Mouse (Mus musculus): ENCODE measurements around the gene Mapk12.

The Mapk12 gene

DNA sequence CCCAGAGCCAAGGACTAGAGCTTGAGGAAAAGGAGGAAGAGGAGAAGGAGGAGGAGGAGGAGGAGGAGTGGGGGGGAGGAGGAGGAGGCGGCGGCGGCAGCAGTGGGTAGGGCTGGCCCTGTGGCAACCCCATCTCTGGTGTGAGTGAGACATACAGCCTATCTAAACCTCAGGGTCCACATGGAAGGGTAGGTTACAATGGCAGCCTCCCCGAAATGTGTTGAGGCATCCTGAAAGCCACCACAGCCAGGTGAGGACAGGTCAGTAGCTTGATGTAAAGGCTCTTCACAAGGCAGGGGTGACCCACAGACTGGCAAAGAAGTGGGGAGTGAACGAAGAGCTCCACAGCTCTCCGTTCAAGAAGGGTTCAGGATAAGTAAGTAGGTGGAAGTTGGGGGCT lies 2.0 kb downstream of the Mapk12 start:
- DNase-seq (ENCODE audit: low spot score in 2 of 2): no peak

DNA sequence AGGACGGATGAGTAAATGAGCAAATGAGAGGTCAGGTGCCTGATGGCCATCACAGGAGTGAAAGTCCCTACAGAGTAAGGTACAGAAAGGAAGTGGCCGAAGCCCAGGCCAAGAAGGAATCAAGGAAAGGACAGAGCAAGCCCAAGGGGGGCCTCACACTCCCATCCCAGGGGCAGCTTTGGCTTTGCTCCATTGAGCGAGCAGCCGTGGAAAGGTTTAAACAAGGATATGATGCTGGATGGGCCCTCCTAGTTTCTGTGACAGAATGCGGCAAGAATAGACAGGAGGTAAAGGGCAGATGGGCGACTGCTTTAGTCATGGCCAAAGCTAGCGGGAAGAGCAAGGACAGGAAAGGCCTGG lies 2.5 kb downstream of the Mapk12 start:
- no peak for DNase-seq (ENCODE audit: low spot score in 2 of 2)

DNA sequence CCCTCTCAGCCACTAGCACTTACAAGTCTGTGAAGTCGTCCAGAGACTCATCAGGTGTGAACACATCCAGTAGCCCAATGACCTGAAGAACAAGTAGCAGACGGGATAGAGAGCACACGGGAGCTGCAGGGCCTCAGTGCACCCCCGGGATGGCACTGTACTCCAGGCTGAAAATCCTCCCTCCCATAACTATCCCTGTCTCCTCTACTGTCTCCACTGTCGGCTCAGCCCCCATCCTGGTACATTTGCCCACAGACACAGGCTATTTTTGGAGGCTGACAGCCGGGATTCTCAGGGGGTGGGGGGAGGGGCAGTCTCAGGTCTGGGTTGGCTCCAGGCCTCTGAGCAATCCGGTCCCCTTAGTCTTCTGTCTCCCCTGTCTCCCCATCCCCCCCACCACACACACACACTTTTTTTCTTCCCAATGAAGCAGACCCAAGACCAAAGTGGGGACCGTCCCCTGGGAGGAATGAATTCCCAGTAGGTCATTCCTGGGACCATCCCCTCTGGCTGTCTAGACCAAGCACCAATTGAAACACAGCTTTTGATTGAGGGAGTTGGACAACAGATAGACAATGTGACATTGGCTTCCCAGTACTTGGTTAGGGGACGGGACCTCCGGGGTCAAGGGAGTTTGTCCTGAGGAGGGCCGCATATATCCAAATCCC lies 3.0 kb downstream of the Mapk12 start:
- DNase-seq (ENCODE audit: low spot score in 2 of 2): no peak

GRCm38 (mm10) chr15:89136461-89137155 lies 3.9 kb downstream of the Mapk12 start:
- no peak for DNase-seq (ENCODE audit: low spot score in 2 of 2)

DNA sequence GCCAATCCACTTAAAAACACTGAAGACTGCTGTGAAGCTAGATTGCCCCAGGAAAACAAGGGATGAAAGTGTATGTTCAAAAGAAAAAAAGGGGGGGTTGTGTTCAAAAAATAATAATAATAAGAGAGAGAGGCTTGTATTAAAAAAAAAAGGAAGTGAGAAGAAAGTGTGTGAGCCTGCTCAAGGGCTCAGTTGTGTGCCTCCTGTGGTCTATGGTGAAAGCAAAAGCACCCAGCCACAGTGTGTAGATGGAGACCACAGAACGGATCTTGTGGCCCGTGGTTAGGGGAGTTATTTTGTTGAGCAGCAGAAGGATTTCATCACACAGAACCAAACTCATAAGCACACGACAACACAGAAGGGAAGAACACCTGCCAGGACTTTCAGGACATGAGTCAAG lies 9.2 kb downstream of the Mapk12 start:
- no peak for DNase-seq (ENCODE audit: low spot score in 2 of 2)

GRCm38 (mm10) chr15:89130245-89130644 lies 10.3 kb downstream of the Mapk12 start:
- no peak for DNase-seq (ENCODE audit: low spot score in 2 of 2)

DNA sequence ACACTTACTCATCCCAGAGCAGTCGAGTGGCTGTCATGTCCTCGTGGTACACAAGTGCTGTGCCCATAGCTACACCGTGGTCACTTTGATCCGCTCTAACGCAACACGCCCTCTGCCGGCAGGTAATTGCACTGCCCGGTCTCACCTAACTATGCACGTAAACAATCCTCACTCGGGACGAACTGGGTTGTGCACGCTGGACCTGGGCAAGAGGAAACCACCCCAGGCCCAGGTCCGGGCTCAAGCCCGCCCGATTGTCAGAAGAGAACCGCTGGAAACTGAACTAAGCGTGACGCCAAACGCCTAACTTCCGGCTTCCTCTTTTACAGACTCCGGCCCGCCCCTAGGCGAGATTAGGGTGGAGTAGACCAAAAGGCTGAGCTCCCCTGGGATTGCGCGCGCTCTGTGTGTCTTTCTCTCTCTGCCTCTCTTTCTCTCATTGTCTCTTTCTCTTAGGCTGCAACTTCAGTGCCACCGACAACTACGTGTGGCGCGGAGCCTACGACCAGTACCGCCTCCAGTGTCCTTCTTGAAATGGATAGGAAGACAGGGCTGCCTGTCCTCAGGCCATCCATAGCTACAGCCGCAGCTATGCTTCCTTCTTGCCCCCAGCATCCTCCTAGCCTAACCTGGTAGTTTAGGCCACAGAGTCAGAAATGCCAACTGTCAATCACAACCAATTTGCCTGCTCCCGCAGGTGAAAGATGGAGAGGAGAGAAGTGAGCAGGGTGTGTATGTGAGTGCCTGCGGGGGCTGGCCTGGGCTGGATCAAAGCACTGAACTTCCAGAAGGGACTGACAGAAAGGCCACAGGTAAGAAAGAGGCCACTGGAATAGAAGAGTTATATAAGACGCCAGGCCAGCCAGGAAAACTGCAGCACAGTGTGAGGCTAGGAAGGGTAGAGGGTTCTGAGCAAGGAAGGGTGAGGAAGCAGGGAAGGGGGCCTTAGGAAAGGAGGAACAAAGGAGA lies 11.8 kb downstream of the Mapk12 start, which contains the start of gene Hdac10:
TSS of gene Hdac10 (minus strand) at position 319 of the 969 bp plus-strand sequence.
- peak; percentile 78 to 88 for DNase-seq (ENCODE audit: low spot score in 2 of 2)

DNA sequence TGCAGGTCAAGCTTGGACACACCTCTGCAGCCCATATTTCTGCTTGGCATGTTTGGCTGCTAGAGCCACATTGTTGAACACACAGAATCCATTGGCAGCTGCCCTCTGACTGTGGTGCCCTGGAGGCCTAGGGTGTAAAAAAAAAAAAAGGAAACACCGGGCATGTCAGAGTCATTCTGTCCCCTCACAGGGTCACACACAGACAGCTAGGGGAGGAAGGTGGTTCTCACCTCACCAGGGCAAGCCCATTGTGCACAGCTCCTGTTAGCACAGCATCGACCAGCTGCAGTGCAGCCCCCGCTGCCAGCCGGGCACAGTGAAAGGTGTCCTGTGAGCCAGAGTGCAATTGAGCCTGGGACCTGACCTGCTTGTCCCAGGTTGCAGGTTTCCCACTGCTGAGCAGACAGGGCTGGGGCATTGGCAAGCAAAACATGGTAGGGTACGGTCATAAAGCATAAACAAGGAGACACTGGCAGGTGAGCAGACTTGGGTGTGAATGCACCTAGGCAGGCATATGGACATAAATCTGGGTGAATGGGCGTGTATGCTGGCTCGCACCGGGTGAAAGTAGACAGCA lies 13.1 kb downstream of the Mapk12 start:
- DNase-seq (ENCODE audit: low spot score in 2 of 2): no peak

DNA sequence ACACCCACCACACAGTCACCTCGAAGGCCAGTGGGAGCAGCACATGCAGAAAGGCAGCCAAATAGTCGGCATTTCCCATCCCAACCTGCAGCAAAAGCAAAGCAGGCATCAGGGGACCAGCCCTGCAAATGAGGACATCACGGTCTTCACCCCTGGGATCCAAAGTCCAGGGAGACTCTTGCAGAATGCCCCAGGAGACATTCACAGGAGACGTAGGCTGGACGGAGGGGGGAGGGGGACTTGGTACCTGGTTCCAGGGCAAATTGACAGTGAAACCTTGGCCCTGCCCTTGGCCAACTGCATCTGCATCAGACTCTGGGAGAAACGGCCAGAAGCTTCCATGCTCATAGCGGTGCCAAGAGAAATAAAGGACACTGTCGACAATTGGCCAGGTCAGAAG lies 13.9 kb downstream of the Mapk12 start:
- no peak for DNase-seq (ENCODE audit: low spot score in 2 of 2)

DNA sequence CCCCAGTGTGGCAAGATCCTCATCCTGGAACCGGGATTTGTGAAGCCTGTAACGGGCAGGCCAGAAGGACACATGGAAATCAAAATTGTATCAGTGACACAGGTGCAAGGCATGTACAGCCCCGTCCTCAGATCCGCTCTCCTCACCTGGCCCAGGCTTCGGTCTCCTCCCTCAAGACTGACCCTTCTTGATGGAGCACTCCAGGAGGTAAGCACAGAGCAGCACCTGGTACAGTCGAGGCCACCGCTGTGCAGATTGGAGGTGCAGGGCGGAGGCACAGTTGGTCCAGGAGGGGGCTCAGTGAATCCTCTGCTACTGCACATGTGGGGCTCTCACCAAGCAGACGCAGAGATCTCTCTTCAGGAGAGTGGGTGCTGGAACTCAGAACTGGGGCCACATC lies 15.2 kb downstream of the Mapk12 start:
- no peak for DNase-seq (ENCODE audit: low spot score in 2 of 2)

DNA sequence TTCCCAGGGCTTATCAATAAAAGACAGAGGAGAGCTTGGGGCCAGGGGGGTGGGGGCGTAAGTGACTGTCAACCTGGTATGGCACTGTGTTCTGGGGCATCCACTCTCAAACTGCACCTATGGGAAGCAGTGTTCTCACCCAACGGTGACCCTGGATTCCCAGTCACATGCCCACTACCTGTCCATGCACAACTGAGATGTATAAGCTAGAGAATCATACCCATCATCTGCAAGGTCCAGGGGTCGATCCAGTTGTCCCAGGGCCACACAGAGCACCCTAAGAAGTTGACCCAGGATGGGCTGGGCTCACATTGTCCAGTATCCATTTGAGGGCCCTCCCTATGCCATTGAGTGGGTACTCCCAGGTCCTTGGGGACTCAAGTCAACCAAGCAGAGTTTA lies 16.2 kb downstream of the Mapk12 start:
- no peak for DNase-seq (ENCODE audit: low spot score in 2 of 2)

GRCm38 (mm10) chr15:89123595-89123994 lies 16.9 kb downstream of the Mapk12 start:
- no peak for DNase-seq (ENCODE audit: low spot score in 2 of 2)

- peak; percentile 89 to 98 for DNase-seq (ENCODE audit: low spot score in 2 of 2)
These were observed 17.7 kb downstream of the Mapk12 start, which contains the start of gene Tubgcp6 for GRCm38 (mm10) chr15:89122649-89123366. TSS of gene Tubgcp6 (minus strand) at chr15:89123112.

- DNase-seq (ENCODE audit: low spot score in 2 of 2): no peak
These were observed 22.5 kb downstream of the Mapk12 start for GRCm38 (mm10) chr15:89118007-89118406.

- no peak for DNase-seq (ENCODE audit: low spot score in 2 of 2)
These were observed 30.4 kb downstream of the Mapk12 start for GRCm38 (mm10) chr15:89110147-89110546.

- no peak for DNase-seq (ENCODE audit: low spot score in 2 of 2)
These were observed 33.5 kb downstream of the Mapk12 start for GRCm38 (mm10) chr15:89106976-89107375.

DNA sequence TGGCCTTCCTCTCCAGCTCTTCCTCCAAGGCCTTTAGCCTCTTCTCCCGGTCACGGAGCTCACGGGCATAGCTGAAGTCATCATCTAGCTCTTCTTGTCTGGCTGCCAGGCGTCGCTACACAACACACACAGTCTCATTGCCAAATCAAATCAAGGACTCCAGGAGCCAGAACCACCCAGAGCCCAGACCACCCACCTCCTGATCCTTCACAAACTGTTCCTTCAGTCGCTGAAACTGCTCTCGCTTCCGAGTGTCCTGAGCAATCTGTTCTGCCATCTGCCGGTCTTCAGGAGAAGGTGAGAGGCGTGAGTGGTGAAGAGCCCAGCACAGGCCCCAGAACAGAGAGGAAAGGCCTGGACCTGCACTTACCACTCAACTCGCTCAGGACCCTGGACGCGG lies 34.4 kb downstream of the Mapk12 start:
- no peak for DNase-seq (ENCODE audit: low spot score in 2 of 2)

- no peak for DNase-seq (ENCODE audit: low spot score in 2 of 2)
These were observed 36.1 kb downstream of the Mapk12 start for GRCm38 (mm10) chr15:89104425-89104824.

- DNase-seq (ENCODE audit: low spot score in 2 of 2): no peak
These were observed 36.6 kb downstream of the Mapk12 start for GRCm38 (mm10) chr15:89103921-89104320.

DNA sequence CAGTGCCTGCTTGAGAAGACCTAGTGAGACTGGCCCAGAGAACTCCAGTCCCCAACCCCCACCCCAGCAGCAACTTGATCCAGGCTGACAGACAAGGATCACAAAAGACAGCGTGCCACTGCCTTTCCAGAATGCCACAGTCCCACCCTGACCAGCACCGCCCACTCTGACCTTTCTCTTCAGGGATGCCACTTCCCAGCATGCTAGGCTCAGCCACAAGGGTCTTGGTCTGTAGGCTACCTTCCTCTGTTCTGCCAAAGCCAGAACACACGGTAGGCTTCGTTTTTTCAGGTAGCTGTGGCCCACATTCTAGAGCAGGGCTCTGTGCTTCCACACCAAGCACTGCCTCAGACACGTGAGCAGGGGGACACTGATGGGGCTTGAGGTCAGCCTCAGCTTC lies 37.9 kb downstream of the Mapk12 start:
- DNase-seq (ENCODE audit: low spot score in 2 of 2): no peak

GRCm38 (mm10) chr15:89100823-89101222 lies 39.7 kb downstream of the Mapk12 start:
- no peak for DNase-seq (ENCODE audit: low spot score in 2 of 2)
